Mouse (Mus musculus) lung, embryonic 14.5 days (tissue): ENCODE measurements around the gene Ganab. TPM values are rescaled to one million over a fixed set of nuclear protein-coding genes. Genes with fewer than 3 reads are reported as not detected.
A peak's percentile ranks its signal among the peaks of the same experiment; 100 is the strongest.

ENCODE experiments used
- ATAC-seq: fragments of 200-750 bp; cut with Nextera tagmentation; 2 replicates; pipeline ENCODE4 v1.8.0; 2017; ENCODE audit warnings: mild to moderate bottlenecking, moderate TSS enrichment, moderate library complexity; ENCODE audit not compliant: insufficient read depth
- DNase-seq: peaks from one replicate; pipeline ENCODE4 v3.0.0-alpha.2; 2015
- H3K27ac ChIP-seq: fragments of 300-500 bp; sonication (generic); 2 replicates; pipeline ENCODE4 v1.5.1; 2014; ENCODE audit warnings: low read depth, mild to moderate bottlenecking, moderate library complexity
- H3K27me3 ChIP-seq: fragments of 300-500 bp; sonication (generic); 2 replicates; pipeline ENCODE4 v1.6.1; 2014; ENCODE audit warnings: low read length, control low read depth; ENCODE audit not compliant: insufficient read depth
- H3K36me3 ChIP-seq: fragments of 300-500 bp; sonication (generic); 2 replicates; pipeline ENCODE4 v1.6.1; 2014; ENCODE audit warnings: control low read depth; ENCODE audit not compliant: insufficient read depth
- H3K4me1 ChIP-seq: fragments of 300-500 bp; sonication (generic); 2 replicates; pipeline ENCODE4 v1.6.1; 2014; ENCODE audit warnings: antibody characterized with exemption, control low read depth; ENCODE audit not compliant: insufficient read depth
- H3K4me2 ChIP-seq: fragments of 300-500 bp; sonication (generic); 2 replicates; pipeline ENCODE4 v1.6.1; 2014; ENCODE audit warnings: mild to moderate bottlenecking
- H3K4me3 ChIP-seq: fragments of 300-500 bp; sonication (generic); 2 replicates; pipeline ENCODE4 v1.5.1; 2014; ENCODE audit warnings: low read depth, low read length
- H3K9ac ChIP-seq: fragments of 300-500 bp; sonication (generic); 2 replicates; pipeline ENCODE4 v1.6.1; 2014
- H3K9me3 ChIP-seq: fragments of 300-500 bp; sonication (generic); 2 replicates; pipeline ENCODE4 v1.6.1; 2016; ENCODE audit warnings: low read depth, low read length, control low read depth
- CTCF ChIP-seq: IDR thresholded peaks from 2 replicates; pipeline ENCODE4 v1.5.1; 2016; ENCODE audit warnings: antibody characterized with exemption, low read depth
- WGBS: fragments of 180-500 bp; shearing (Covaris S2); extraction: QIAGEN DNeasy Blood & Tissue Kit; methylation state at CpG from one replicate; pipeline ENCODE4 v1.1.7; 2014; 5-methylcytosine and 5-hydroxymethylcytosine counted together
- polyA plus RNA-seq: library from polyadenylated mRNA; unstranded; fragments of >200 nt; fragmentation: Nextera tagmentation; extraction: Ambion mirVana; gene quantifications from 2 replicates; pipeline ENCODE4 v1.2.1, GENCODE M21; 2014

Ganab gene
- polyA plus RNA-seq, 1 experiment from 2014 or later: 121 TPM

DNA sequence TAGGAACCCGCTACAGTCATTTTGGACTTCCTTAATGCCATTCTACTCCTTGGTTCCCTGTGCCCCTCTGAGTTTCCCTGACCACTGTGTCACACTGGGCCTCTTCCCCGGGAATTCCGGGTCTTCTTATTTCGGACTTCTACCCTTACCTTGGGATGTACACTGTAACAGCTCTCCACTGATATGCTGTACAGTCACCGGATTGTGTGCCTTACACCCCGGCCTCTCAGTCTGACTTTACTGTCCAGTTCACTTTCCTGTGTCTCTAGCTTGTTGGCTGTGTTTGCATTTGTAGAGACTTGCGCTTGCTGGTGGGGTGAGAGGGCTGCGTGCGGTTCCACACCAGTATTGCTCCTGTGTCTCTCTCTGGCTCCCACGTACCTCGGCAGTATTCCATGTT is 32.2 kb downstream of the Ganab start:
- peak overlapping the region; percentile 82 for H3K4me2 ChIP-seq
- DNase-seq (no peak), ATAC-seq (peak; percentile 28)
- no peaks in the 10 kb centered on the region for H3K9me3 ChIP-seq
- peak overlapping the region; percentile 82; the same call in 1 of the 2 replicates for H3K27ac ChIP-seq
- no peak for TF ChIP-seq CTCF
- H3K9ac ChIP-seq: peak overlapping the region; percentile 79
- H3K4me3 ChIP-seq: peak overlapping the region; percentile 82
- WGBS: 3% methylated on average over 11 of the region's 11 CpGs
- H3K36me3 ChIP-seq: peaks cover 53% of the 10 kb centered on the region
- no peaks in the 10 kb centered on the region for H3K27me3 ChIP-seq
- no peaks in the 10 kb centered on the region for H3K4me1 ChIP-seq

DNA sequence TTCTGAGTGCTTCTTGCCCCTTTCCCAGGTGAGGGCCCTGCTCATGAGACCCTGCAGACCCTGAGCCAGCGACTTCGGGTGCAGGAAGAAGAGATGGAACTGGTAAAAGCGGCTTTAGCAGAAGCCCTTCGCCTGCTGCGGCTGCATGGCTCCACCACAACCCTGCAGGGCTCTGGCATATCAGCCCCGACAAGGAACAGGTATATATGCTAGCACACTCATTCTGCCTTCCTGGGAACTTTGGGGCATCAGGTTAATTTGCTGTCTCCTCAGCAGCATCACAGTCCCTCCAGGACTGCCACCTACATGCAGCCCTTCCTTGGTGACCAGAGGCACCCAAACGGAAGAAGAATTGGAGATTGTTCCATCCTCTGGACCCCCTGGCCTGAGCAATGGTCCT is 32.9 kb downstream of the Ganab start:
- ATAC-seq: no peak
- H3K9ac ChIP-seq: peak overlapping the region; percentile 79; the same call in 1 of the 2 replicates
- H3K4me3 ChIP-seq: peak overlapping the region; percentile 82
- peaks cover 55% of the 10 kb centered on the region for H3K36me3 ChIP-seq
- 64% methylated on average over 7 of the region's 7 CpGs for WGBS
- peak overlapping the region; percentile 82 for H3K4me2 ChIP-seq
- H3K27ac ChIP-seq: no peak overlapping the region
- H3K9me3 ChIP-seq: no peaks in the 10 kb centered on the region
- no peaks in the 10 kb centered on the region for H3K4me1 ChIP-seq
- no peaks in the 10 kb centered on the region for H3K27me3 ChIP-seq
- TF ChIP-seq CTCF: no peak
- no peak for DNase-seq

DNA sequence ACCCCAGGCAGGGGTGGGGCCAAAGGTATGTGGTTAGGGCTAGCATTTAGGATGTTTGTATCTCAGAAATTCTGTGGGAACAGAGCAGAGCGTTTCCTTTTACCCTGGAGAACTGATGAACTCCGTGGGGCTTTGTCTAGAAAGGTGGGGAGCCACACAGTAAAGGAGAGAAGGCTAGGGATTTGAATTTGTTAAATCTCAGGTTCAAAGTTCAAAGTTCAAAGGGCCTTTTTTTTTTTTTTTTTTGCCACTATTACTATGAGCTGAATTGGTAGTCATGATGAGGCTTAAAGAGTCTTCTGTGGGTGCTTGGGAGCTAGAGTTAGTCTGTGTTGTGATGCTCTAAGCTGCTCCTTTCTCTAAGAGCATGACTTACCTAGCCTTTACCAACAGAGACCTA is 38.9 kb downstream of the Ganab start:
- peaks cover 66% of the 10 kb centered on the region for H3K36me3 ChIP-seq
- H3K27ac ChIP-seq: no peak overlapping the region
- H3K9me3 ChIP-seq: no peaks in the 10 kb centered on the region
- H3K27me3 ChIP-seq: no peaks in the 10 kb centered on the region
- H3K4me1 ChIP-seq: no peaks in the 10 kb centered on the region
- H3K4me3 ChIP-seq: no peak overlapping the region
- TF ChIP-seq CTCF: no peak
- no peak overlapping the region for H3K4me2 ChIP-seq
- ATAC-seq (no peak), DNase-seq (no peak)
- 80% methylated on average over 2 of the region's 2 CpGs for WGBS
- no peak overlapping the region for H3K9ac ChIP-seq

DNA sequence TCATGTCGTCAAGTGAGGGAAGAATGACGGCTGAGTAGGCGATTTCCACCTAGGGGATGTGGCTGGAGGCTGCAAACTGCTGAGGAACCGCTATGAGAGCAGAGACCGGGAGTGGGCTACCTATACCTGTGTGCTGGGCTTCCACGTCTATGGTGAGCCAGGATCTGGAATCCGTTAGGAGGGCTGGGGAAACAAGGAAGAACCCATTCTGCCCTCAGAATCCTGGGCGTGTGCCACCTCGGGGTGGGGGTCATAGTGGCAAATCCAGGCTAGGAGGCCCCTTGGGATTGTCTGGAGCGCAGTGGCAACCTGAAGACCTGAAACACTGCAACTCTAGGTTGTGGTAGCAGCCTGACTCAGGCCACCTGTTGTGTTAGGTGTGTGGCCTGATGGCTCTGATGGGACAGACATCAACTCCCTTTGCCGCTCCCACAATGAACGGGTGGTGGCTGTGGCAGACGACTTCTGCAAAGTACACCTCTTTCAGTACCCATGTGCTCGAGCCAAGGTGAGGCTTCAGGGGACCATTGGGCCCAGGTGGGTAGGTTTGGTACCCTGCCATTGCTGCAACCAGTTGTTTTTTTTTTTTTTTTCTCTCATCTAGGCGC is 42.8 kb downstream of the Ganab start:
- ATAC-seq (no peak), DNase-seq (no peak)
- Histone ChIP-seq H3K36me3 (peaks cover 60% of the 10 kb centered on the region), H3K27ac (no peak overlapping the region), H3K4me3 (no peak overlapping the region), H3K4me2 (peak overlapping the region; percentile 82), H3K9ac (peak overlapping the region; percentile 58; the same call in 1 of the 2 replicates), H3K4me1 (peaks cover 15% of the 10 kb centered on the region), H3K27me3 (no peaks in the 10 kb centered on the region), H3K9me3 (no peaks in the 10 kb centered on the region)
- 74% methylated on average over 15 of the region's 15 CpGs for WGBS
- TF ChIP-seq CTCF: no peak

DNA sequence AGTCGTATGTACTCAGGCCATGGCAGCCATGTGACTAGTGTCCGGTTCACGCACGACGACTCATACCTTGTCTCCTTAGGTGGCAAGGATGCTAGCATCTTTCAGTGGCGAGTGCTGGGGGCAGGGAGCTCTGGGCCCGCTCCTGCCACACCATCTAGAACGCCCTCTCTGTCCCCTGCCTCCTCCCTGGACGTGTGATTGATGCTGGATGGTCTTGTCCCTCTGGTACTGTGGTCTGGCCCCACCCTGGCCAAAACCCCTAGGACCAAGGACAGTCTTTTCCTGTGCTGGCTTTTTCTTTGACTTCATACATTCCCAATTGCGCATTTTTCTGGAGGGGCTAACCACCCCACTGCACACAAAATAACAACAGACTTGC is 43.3 kb downstream of the Ganab start:
- 34% methylated on average over 10 of the region's 10 CpGs for WGBS
- H3K4me3 ChIP-seq: peak overlapping the region; percentile 96
- peak overlapping the region; percentile 58 for H3K9ac ChIP-seq
- H3K4me1 ChIP-seq: peaks cover 15% of the 10 kb centered on the region
- ATAC-seq (peak; percentile 34; the same call in 1 of the 2 replicates), DNase-seq (no peak)
- no peak for TF ChIP-seq CTCF
- peak overlapping the region; percentile 82 for H3K27ac ChIP-seq
- no peaks in the 10 kb centered on the region for H3K27me3 ChIP-seq
- H3K4me2 ChIP-seq: peak overlapping the region; percentile 82
- H3K36me3 ChIP-seq: peaks cover 62% of the 10 kb centered on the region
- H3K9me3 ChIP-seq: no peaks in the 10 kb centered on the region

DNA sequence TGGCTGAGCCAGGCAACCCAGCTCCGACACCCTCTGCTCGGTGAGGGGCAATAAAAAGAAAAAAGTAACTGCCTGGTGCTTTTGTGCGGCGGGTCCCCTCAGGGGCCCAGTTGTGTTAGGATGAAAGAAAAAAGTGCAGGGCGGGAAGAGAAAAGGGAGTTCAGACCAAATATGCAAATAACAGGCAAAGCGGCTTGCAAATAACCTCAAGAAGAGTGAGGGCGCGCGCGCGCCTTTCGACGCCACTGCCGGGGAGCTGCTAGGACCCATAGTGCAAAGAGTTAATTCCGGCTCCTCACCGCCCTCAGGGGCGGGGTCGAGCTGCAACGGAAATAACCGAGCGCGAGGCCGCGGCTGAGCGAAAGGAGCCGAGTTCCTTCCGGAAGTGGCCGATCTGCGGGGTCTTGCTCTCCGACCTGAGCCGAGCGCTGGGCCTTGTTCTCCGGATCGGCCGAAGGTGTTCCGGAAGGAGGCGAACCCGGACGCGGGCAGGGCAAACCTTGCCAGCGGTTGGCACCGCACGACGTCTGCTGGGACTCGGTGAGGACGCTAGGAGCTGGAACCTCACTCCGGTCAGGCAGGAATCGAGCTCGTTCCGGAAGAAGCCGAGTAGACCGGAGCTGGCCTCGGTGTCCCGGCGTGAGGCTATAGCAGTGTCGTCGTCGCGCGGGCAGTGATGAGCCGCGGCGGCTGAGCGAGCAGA is 43.8 kb downstream of the Ganab start, which contains the start of gene Mta2:
TSS of gene Mta2 (plus strand) at position 361 of the 703 bp plus-strand sequence.
- WGBS: under 1% methylated on average over 64 of the region's 64 CpGs
- H3K9me3 ChIP-seq: no peaks in the 10 kb centered on the region
- H3K27ac ChIP-seq: peak within 1 kb of the TSS; percentile 99

DNA sequence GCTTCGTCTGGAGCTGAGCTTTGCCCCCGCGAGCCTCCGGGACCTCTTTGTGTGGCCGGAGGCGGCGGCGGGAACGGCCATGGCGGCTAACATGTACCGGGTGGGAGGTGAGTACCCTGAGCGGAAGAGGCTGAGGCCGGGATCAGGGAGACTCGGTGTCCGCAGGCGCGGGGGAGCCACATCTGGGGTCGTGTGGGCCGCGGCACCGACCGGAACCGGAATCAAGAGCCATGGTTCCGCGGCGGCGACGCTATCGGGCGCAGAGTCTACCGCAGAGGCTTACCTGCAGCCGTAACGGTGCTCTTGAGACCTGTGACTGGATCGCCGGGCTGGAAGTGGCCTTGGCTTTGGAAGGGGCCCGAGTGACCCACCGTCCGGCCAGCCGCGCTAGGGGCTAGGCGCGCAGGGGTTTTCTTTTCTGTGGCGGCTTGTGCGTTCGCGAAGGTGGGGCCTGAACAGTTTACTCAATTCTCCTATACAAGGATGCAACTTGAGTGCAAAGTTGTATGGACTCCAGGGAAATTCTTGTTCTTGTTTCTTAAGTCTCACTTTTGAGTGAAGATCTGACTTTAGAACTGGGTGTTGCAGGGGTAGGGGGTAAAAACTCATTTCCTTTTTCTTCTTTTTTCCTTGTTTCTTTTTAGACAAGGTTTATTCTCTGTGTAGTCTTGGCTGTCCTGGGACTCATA is 44.5 kb downstream of the Ganab start:
- Histone ChIP-seq H3K36me3 (peaks cover 62% of the 10 kb centered on the region), H3K4me2 (peak overlapping the region; percentile 82), H3K4me3 (peak overlapping the region; percentile 96), H3K4me1 (peaks cover 15% of the 10 kb centered on the region), H3K9ac (peak overlapping the region; percentile 99), H3K9me3 (no peaks in the 10 kb centered on the region), H3K27ac (peak overlapping the region; percentile 99), H3K27me3 (no peaks in the 10 kb centered on the region)
- under 1% methylated on average over 46 of the region's 46 CpGs for WGBS
- TF ChIP-seq CTCF: no peak
- ATAC-seq (peak; percentile 35), DNase-seq (peak; percentile 61)

More for the DNA sequence above, 43.8 kb downstream of the Ganab start, which contains the start of gene Mta2:
- peaks cover 15% of the 10 kb centered on the region for H3K4me1 ChIP-seq
- peak within 1 kb of the TSS; percentile 82 for H3K4me2 ChIP-seq
- H3K4me3 ChIP-seq: peak within 1 kb of the TSS; percentile 96
- H3K36me3 ChIP-seq: peaks cover 62% of the 10 kb centered on the region
- peak; percentile 99 for DNase-seq
- TF ChIP-seq CTCF: 0 out of 2 replicates have a peak, but pooled peaks have one; percentile 14
- peak; percentile 95 for ATAC-seq
- H3K9ac ChIP-seq: peak within 1 kb of the TSS; percentile 99
- no peaks in the 10 kb centered on the region for H3K27me3 ChIP-seq
